Mouse (Mus musculus): ENCODE results near the gene Dirc2. TPM values are rescaled to one million over a fixed set of nuclear protein-coding genes. Genes with fewer than 3 reads are reported as not detected.

Gene Dirc2
- polyA plus RNA-seq, 1 experiment from 2014 or later: 29.9 TPM

DNA sequence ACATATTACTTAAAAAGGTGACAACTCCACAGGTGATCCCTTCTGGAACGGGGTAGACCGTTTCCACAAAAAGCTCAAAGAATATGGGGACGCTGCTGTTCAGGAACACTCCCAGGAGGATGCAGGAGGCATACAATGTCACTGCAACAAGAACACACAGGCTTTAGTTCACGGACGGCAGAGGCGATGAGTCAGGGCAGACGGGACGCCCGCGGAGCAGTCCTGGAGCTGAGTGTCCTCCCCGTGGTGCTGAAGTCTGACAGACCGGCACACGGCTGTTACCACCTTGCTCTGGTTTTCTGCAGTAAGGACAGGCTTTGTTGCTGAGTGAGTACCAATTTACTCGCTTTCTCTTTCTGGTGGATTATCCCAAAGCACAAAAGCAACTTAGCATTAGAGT is 64.4 kb downstream of the Dirc2 start:
- no peak overlapping the region for H3K4me3 ChIP-seq (replicated peaks)
- H3K4me2 ChIP-seq: no peak overlapping the region
- no peaks in the 10 kb centered on the region for H3K27me3 ChIP-seq (replicated peaks)
- no peaks in the 10 kb centered on the region for H3K9me3 ChIP-seq (replicated peaks)
- no peak for ATAC-seq (ENCODE audit: low FRiP score)
- no peak overlapping the region for H3K27ac ChIP-seq (replicated peaks)
- no peak overlapping the region for H3K9ac ChIP-seq (replicated peaks)
- H3K36me3 ChIP-seq: peaks cover 8% of the 10 kb centered on the region; the same call in 1 of the 2 replicates
- H3K4me1 ChIP-seq: 0 out of 2 replicates have a peak, but pooled peaks cover 3% of the 10 kb centered on the region
- 68% methylated on average over 14 of the region's 14 CpGs for WGBS

DNA sequence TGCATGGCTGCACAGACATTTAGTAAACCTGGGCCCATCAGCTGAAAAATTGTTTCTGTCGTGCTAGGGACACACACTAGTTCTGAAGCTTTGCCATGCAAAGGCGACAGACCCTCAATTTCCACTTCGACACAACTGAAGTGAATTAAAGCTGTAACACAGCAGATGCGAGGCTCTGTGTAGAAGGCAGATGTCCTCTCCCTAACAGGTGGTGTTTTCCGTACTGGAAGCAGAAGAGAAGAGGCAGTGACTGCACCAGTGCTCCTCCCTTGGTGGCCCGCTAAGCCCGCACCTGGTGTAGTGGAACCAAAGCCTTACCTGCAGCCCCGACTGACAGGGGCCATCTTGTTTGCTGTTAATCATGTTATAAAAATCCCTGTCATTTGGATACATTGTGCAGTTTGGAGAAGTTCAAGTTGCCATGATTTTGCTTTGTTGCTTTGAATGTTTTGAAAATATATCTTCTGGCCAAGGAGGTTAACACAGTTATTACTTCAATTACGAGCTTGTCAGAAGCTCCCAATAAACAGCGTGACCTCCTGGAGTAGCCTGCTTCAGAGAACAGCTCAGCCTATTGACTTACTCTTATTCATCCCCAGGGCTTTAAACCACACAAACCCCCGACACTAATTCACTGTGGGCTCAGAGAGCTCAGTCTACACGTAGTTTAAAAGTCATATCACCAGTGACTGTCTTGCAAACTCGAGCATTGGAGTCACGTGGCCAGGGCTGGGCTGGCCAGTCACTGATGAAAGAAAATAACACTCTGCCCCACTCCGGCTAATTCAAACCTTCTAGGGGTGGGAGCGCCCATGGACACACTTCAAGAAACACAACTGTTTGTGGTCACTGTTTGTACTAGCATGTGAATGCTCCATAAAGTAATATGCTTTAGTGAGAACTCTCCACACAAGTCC is 65.1 kb downstream of the Dirc2 start:
- Histone ChIP-seq H3K36me3 (peaks cover 8% of the 10 kb centered on the region; the same call in 1 of the 2 replicates), H3K4me3 (replicated peaks) (no peak overlapping the region), H3K27me3 (replicated peaks) (no peaks in the 10 kb centered on the region), H3K9me3 (replicated peaks) (no peaks in the 10 kb centered on the region), H3K4me2 (no peak overlapping the region), H3K9ac (replicated peaks) (no peak overlapping the region), H3K27ac (replicated peaks) (no peak overlapping the region), H3K4me1 (0 out of 2 replicates have a peak, but pooled peaks cover 3% of the 10 kb centered on the region)
- 49% methylated on average over 16 of the region's 16 CpGs for WGBS
- ATAC-seq (ENCODE audit: low FRiP score): no peak

DNA sequence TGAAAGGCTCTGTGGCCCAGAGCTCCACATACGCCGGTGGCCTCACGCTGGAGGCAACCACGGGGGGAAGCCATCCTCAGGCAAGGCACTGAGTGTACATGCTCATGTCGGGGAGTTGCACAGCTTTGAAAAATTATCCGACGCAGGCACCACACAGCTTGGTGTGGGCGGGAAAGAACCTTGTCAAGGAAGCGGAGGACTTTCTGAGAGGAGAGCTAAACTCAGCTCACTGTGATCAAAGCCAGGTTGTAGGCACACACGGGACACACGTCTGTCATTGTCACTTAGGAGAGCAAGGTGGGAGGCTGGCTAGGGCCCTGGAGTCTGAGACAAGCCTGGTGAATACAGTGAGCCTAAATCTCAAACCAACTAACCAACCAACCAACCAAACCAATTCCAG is 67.3 kb downstream of the Dirc2 start:
- H3K27me3 ChIP-seq (replicated peaks): no peaks in the 10 kb centered on the region
- no peak overlapping the region for H3K4me2 ChIP-seq
- 0 out of 2 replicates have a peak, but pooled peaks cover 3% of the 10 kb centered on the region for H3K4me1 ChIP-seq
- H3K4me3 ChIP-seq (replicated peaks): no peak overlapping the region
- WGBS: 70% methylated on average over 11 of the region's 11 CpGs
- H3K36me3 ChIP-seq: peaks cover 18% of the 10 kb centered on the region; the same call in 1 of the 2 replicates
- H3K9ac ChIP-seq (replicated peaks): no peak overlapping the region
- no peak overlapping the region for H3K27ac ChIP-seq (replicated peaks)
- no peak for ATAC-seq (ENCODE audit: low FRiP score)
- H3K9me3 ChIP-seq (replicated peaks): no peaks in the 10 kb centered on the region

DNA sequence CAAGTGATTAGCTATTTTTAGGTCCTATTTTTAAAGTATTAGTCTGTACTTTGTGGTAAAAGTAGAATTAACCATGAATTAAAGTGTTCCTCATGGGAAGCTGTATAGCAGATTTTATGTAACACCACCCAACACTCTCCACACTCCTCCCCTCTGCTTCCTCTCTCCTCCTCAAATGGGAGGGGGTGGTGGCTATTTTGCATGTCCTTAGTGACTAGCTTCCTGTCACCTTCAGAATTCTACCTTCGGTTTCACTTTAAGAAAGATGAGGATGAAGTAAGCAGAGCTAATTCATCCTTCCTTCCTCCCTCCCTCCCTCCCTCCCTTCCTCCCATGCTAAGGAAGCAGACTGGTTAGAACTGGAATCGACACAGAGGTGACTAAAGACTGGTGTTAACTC is 73.1 kb downstream of the Dirc2 start:
- 91% methylated on average over 2 of the region's 2 CpGs for WGBS
- no peak for ATAC-seq (ENCODE audit: low FRiP score)
- Histone ChIP-seq H3K4me3 (replicated peaks) (no peak overlapping the region), H3K27me3 (replicated peaks) (no peaks in the 10 kb centered on the region), H3K9me3 (replicated peaks) (no peaks in the 10 kb centered on the region), H3K36me3 (peaks cover 25% of the 10 kb centered on the region), H3K4me2 (no peak overlapping the region), H3K27ac (replicated peaks) (no peak overlapping the region), H3K4me1 (no peaks in the 10 kb centered on the region), H3K9ac (replicated peaks) (no peak overlapping the region)

DNA sequence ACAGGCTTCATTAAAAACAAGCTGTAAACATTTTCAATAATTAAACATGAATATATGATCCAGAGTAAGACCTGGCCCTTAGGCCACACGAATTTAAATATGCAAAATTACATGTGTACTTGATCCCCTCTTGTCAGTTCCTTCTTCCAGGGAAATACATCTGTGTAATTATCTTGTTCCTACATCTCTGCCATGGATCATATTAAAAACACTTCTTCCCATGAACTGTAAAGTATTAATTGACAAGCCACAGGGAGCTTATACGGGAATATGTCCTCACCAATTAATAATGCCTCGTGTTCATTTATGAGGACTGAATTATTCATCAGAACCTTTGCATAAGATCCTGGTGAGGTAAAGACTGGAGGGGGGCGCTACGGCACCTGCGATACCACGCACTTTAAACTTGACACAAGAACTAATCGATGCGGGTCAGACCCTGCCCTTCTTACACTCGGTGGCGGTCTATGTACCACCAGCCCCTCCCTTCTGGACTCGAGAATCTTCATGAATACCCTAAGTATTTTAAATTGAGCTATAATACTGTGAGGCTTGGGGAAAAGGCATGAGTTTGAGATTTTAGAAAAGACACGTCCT is 74.8 kb downstream of the Dirc2 start:
- H3K27me3 ChIP-seq (replicated peaks): no peaks in the 10 kb centered on the region
- H3K4me1 ChIP-seq: no peaks in the 10 kb centered on the region
- no peaks in the 10 kb centered on the region for H3K9me3 ChIP-seq (replicated peaks)
- no peak overlapping the region for H3K4me2 ChIP-seq
- no peak overlapping the region for H3K4me3 ChIP-seq (replicated peaks)
- no peak overlapping the region for H3K27ac ChIP-seq (replicated peaks)
- WGBS: 73% methylated on average over 13 of the region's 13 CpGs
- no peak for ATAC-seq (ENCODE audit: low FRiP score)
- H3K9ac ChIP-seq (replicated peaks): no peak overlapping the region
- H3K36me3 ChIP-seq: peaks cover 25% of the 10 kb centered on the region

GRCm38 (mm10) chr16:35691606-35692005 is 77.5 kb downstream of the Dirc2 start:
- Histone ChIP-seq H3K9ac (replicated peaks) (no peak overlapping the region), H3K4me2 (no peak overlapping the region), H3K4me1 (no peaks in the 10 kb centered on the region), H3K9me3 (replicated peaks) (no peaks in the 10 kb centered on the region), H3K27me3 (replicated peaks) (no peaks in the 10 kb centered on the region), H3K4me3 (replicated peaks) (no peak overlapping the region), H3K27ac (replicated peaks) (no peak overlapping the region), H3K36me3 (peaks cover 16% of the 10 kb centered on the region)
- 84% methylated on average over 7 of the region's 7 CpGs for WGBS
- ATAC-seq (ENCODE audit: low FRiP score): no peak

DNA sequence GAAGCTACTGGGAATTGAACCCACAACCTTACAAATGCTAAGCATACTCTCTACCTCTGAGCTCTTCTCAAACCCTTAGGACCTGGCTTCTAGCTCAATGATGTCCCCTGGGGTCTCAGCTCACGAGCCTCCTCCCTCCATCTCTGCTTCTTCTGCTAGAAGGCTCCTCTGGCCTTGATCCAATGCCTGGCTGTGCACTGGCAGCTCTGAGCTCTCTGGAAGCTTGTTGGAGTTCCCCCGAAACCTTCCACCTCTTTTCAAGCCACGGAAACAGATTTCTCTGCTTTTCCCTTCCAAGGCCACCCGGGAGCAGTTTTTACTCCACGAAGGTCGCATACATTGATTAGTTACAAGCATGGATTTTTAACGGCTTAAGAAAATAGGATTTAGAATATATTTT is 82.7 kb downstream of the Dirc2 start:
- 54% methylated on average over 7 of the region's 7 CpGs for WGBS
- no peak overlapping the region for H3K27ac ChIP-seq (replicated peaks)
- no peaks in the 10 kb centered on the region for H3K27me3 ChIP-seq (replicated peaks)
- no peak overlapping the region for H3K4me3 ChIP-seq (replicated peaks)
- H3K4me1 ChIP-seq: peaks cover 4% of the 10 kb centered on the region
- no peak overlapping the region for H3K9ac ChIP-seq (replicated peaks)
- no peaks in the 10 kb centered on the region for H3K36me3 ChIP-seq
- H3K9me3 ChIP-seq (replicated peaks): no peaks in the 10 kb centered on the region
- no peak overlapping the region for H3K4me2 ChIP-seq
- no peak for ATAC-seq (ENCODE audit: low FRiP score)

DNA sequence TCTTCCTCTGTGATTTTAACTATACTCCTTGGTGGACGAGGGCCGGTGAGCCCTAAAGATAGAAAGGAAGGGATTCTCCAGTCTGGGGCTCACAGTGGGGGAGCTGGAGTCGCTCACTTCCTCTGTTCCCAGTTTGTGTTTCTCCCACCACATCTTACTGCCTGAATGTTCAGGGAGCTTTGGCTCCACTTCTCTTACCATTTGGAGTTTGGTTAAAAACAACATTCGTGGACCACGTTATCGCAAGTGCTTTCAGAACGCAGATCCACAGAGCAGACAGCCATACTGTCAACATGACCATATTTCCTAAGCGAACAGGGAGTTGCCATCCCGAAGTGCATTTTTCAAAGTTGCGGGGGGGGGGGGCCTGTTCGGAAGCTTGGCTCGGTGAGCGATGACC is 84.1 kb downstream of the Dirc2 start:
- Histone ChIP-seq H3K27me3 (replicated peaks) (no peaks in the 10 kb centered on the region), H3K27ac (replicated peaks) (no peak overlapping the region), H3K9ac (replicated peaks) (no peak overlapping the region), H3K9me3 (replicated peaks) (no peaks in the 10 kb centered on the region), H3K4me2 (no peak overlapping the region), H3K4me3 (replicated peaks) (no peak overlapping the region), H3K4me1 (peaks cover 10% of the 10 kb centered on the region), H3K36me3 (no peaks in the 10 kb centered on the region)
- no peak for ATAC-seq (ENCODE audit: low FRiP score)
- WGBS: 83% methylated on average over 13 of the region's 13 CpGs

DNA sequence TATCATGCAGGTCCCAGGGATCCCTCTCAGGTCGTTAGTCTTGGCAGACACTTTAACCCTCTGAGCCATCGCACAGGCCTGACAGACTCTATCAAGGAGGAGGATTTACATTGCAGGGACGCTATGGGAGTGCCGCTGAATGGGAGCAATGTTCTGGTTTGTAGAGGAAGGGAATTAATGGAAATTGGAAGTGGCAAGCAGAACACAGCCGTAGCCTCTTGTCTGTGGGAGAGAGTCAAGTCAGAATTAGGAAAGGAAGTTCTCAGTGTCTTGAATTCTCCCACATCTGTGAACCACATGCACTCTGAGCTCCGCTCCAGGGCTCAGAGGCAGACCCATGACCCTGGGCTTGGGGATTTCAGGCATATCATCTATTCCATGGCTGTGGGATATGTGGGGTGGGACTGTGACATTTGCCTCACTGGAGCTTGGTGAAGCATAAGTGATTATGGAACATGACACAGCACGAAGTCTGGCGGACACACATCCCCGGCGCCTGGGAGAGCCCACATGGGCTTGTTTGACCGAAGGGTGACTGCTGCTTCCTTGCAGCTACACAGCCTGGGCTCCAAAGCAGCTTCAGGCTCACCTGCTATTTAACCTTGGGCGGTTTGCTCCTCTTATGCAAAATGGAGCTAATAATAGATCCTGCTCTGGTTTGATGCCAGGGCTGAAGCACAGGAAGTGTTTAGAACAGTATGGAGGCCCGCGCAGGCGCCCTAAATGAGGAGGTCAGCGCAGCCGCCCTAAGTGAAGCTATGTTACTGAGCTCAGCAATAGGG is 87.6 kb downstream of the Dirc2 start:
- H3K9me3 ChIP-seq (replicated peaks): no peaks in the 10 kb centered on the region
- H3K36me3 ChIP-seq: no peaks in the 10 kb centered on the region
- H3K9ac ChIP-seq (replicated peaks): no peak overlapping the region
- H3K27me3 ChIP-seq (replicated peaks): no peaks in the 10 kb centered on the region
- H3K4me2 ChIP-seq: no peak overlapping the region
- peaks cover 10% of the 10 kb centered on the region for H3K4me1 ChIP-seq
- H3K4me3 ChIP-seq (replicated peaks): no peak overlapping the region
- peak; percentile 29; the same call in 1 of the 2 replicates for ATAC-seq (ENCODE audit: low FRiP score)
- WGBS: 55% methylated on average over 17 of the region's 17 CpGs
- no peak overlapping the region for H3K27ac ChIP-seq (replicated peaks)

GRCm38 (mm10) chr16:35678476-35678875 is 90.7 kb downstream of the Dirc2 start:
- Histone ChIP-seq H3K27ac (replicated peaks) (no peak overlapping the region), H3K9ac (replicated peaks) (no peak overlapping the region), H3K4me2 (no peak overlapping the region), H3K36me3 (no peaks in the 10 kb centered on the region), H3K4me1 (peaks cover 10% of the 10 kb centered on the region), H3K9me3 (replicated peaks) (no peaks in the 10 kb centered on the region), H3K4me3 (replicated peaks) (no peak overlapping the region), H3K27me3 (replicated peaks) (no peaks in the 10 kb centered on the region)
- no peak for ATAC-seq (ENCODE audit: low FRiP score)
- WGBS: 34% methylated on average over 3 of the region's 3 CpGs

GRCm38 (mm10) chr16:35677511-35678113 is 91.5 kb downstream of the Dirc2 start:
- WGBS: 81% methylated on average over 8 of the region's 8 CpGs
- Histone ChIP-seq H3K27me3 (replicated peaks) (no peaks in the 10 kb centered on the region), H3K4me1 (peaks cover 10% of the 10 kb centered on the region), H3K27ac (replicated peaks) (no peak overlapping the region), H3K4me2 (no peak overlapping the region), H3K36me3 (no peaks in the 10 kb centered on the region), H3K9me3 (replicated peaks) (no peaks in the 10 kb centered on the region), H3K9ac (replicated peaks) (no peak overlapping the region), H3K4me3 (replicated peaks) (no peak overlapping the region)
- no peak for ATAC-seq (ENCODE audit: low FRiP score)
